Mouse (Mus musculus) CH12.LX (cell line): ENCODE data around the gene Tmem178.

Source experiments
- CHD2 ChIP-seq: IDR thresholded peaks from 2 replicates; pipeline ENCODE4 v1.6.1; 2011; ENCODE audit warnings: low read length, improper control_type of control experiment
- CTCF ChIP-seq, 2 experiments: IDR thresholded peaks in 1 of 2; conservative IDR thresholded peaks in 1 of 2; 2 replicates each; pipeline ENCODE4 v1.5.1; 2011 to 2012; ENCODE audit warnings: low read depth in 2 of 2, low read length in 2 of 2, improper control_type of control experiment in 1 of 2, inconsistent platforms in 1 of 2, mild to moderate bottlenecking in 1 of 2, moderate library complexity in 1 of 2
- ELF1 ChIP-seq: IDR thresholded peaks from 2 replicates; pipeline ENCODE4 v1.6.1; 2014; ENCODE audit warnings: low read depth, mild to moderate bottlenecking, inconsistent platforms, low read length, improper control_type of control experiment
- ETS1 ChIP-seq: conservative IDR thresholded peaks from 2 replicates; pipeline ENCODE4 v1.6.1; 2012; ENCODE audit warnings: low read depth, mild to moderate bottlenecking, inconsistent platforms, low read length, improper control_type of control experiment, moderate library complexity
- JUN ChIP-seq: IDR thresholded peaks from 2 replicates; pipeline ENCODE4 v1.6.1; 2011; ENCODE audit warnings: low read depth, mild to moderate bottlenecking, low read length, improper control_type of control experiment, moderate library complexity; ENCODE audit not compliant: insufficient read depth
- MEF2A ChIP-seq: IDR thresholded peaks from 2 replicates; pipeline ENCODE4 v1.6.1; 2014; ENCODE audit warnings: low read depth, mild to moderate bottlenecking, inconsistent platforms, low read length, improper control_type of control experiment, borderline replicate concordance
- NELFE ChIP-seq: IDR thresholded peaks from 2 replicates; pipeline ENCODE4 v1.6.1; 2011; ENCODE audit warnings: low read depth, low read length, improper control_type of control experiment
- POLR2A ChIP-seq: IDR thresholded peaks from 2 replicates; pipeline ENCODE4 v1.6.1; 2011; ENCODE audit warnings: low read depth, mild to moderate bottlenecking, improper control_type of control experiment, low read length
- TBP ChIP-seq: conservative IDR thresholded peaks from 2 replicates; pipeline ENCODE4 v1.6.1; 2011; ENCODE audit warnings: low read depth, low read length, improper control_type of control experiment
- TCF12 ChIP-seq: IDR thresholded peaks from 2 replicates; pipeline ENCODE4 v1.6.1; 2014; ENCODE audit warnings: low read depth, mild to moderate bottlenecking, inconsistent platforms, low read length, improper control_type of control experiment
- USF1 ChIP-seq: IDR thresholded peaks from 2 replicates; pipeline ENCODE4 v1.6.1; 2014; ENCODE audit warnings: low read depth, mild to moderate bottlenecking, inconsistent platforms, low read length, improper control_type of control experiment

DNA sequence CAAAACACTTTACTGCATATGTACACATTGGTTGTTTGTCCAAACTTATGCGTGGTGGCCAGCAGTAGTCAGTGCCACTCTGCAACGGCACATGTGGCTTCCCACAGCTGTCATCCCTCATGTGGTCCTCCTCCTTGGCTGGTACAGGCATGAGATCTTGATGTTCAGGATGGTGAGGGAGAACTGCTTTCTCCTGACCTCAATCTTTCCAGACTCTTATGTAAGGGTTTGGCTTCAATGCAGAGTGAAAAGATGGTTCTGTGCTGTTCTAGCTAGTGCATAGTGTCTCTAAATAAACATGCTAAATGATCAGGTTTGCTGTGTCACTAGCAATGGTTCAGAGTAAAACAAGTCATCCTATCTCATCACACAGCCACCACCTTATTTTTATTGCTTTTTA is 17.3 kb upstream of the Tmem178 start:
- TF ChIP-seq USF1, result no peak
- TF ChIP-seq CTCF (conservative IDR thresholded peaks at IDR 0.05 in 1 of 2, IDR thresholded peaks at IDR 0.05 in 1 of 2; ENCODE audit: low read depth in 2 of 2, low read length in 2 of 2), result no peak
- TF ChIP-seq POLR2A, result no peak
- TF ChIP-seq TCF12, result no peak
- no peak for TF ChIP-seq ELF1
- no peak for TF ChIP-seq NELFE
- TF ChIP-seq MEF2A, result no peak
- TF ChIP-seq ETS1, result no peak
- no peak for TF ChIP-seq TBP
- no peak for TF ChIP-seq JUN
- no peak for TF ChIP-seq CHD2
